Mouse (Mus musculus): ENCODE data around the gene Rasa3. TPM values are rescaled to one million over a fixed set of nuclear protein-coding genes. Genes with fewer than 3 reads are reported as not detected.

Gene Rasa3
- 0.02 TPM in 1 of 2 replicates, not detected in the other for polyA plus RNA-seq (2012)

- TF ChIP-seq GATA1 (IDR thresholded peaks at IDR 0.05; ENCODE audit: low read length): no peak
These were observed at the start of gene Rasa3 for GRCm38 (mm10) chr8:13677413-13677883. Gene Rasa3, minus strand, starts transcription at chr8:13677603.

- TF ChIP-seq GATA1 (IDR thresholded peaks at IDR 0.05; ENCODE audit: low read length): no peak
These were observed 48.3 kb upstream of the Rasa3 start for GRCm38 (mm10) chr8:13725722-13726121.

GRCm38 (mm10) chr8:13718980-13719379 lies 41.6 kb upstream of the Rasa3 start:
- TF ChIP-seq GATA1 (IDR thresholded peaks at IDR 0.05; ENCODE audit: low read length): no peak

- no peak for TF ChIP-seq GATA1 (IDR thresholded peaks at IDR 0.05; ENCODE audit: low read length)
These were observed 31.1 kb upstream of the Rasa3 start for GRCm38 (mm10) chr8:13708514-13708913.

GRCm38 (mm10) chr8:13706918-13707317 lies 29.5 kb upstream of the Rasa3 start:
- no peak for TF ChIP-seq GATA1 (IDR thresholded peaks at IDR 0.05; ENCODE audit: low read length)

GRCm38 (mm10) chr8:13705668-13706067 lies 28.3 kb upstream of the Rasa3 start, which contains the start of gene Cfap97d2:
Gene Cfap97d2, plus strand, starts transcription at chr8:13705889.
- TF ChIP-seq GATA1 (IDR thresholded peaks at IDR 0.05; ENCODE audit: low read length): no peak

GRCm38 (mm10) chr8:13704301-13704700 lies 26.9 kb upstream of the Rasa3 start:
- no peak for TF ChIP-seq GATA1 (IDR thresholded peaks at IDR 0.05; ENCODE audit: low read length)

- TF ChIP-seq GATA1 (IDR thresholded peaks at IDR 0.05; ENCODE audit: low read length): no peak
These were observed 26.4 kb upstream of the Rasa3 start for GRCm38 (mm10) chr8:13703756-13704155.

GRCm38 (mm10) chr8:13702755-13703154 lies 25.4 kb upstream of the Rasa3 start:
- no peak for TF ChIP-seq GATA1 (IDR thresholded peaks at IDR 0.05; ENCODE audit: low read length)

GRCm38 (mm10) chr8:13699323-13699949 lies 22.0 kb upstream of the Rasa3 start:
- TF ChIP-seq GATA1 (IDR thresholded peaks at IDR 0.05; ENCODE audit: low read length): no peak

GRCm38 (mm10) chr8:13698281-13698680 lies 20.9 kb upstream of the Rasa3 start:
- TF ChIP-seq GATA1 (IDR thresholded peaks at IDR 0.05; ENCODE audit: low read length): no peak

GRCm38 (mm10) chr8:13697681-13698080 lies 20.3 kb upstream of the Rasa3 start:
- no peak for TF ChIP-seq GATA1 (IDR thresholded peaks at IDR 0.05; ENCODE audit: low read length)

GRCm38 (mm10) chr8:13697196-13697595 lies 19.8 kb upstream of the Rasa3 start:
- no peak for TF ChIP-seq GATA1 (IDR thresholded peaks at IDR 0.05; ENCODE audit: low read length)

- no peak for TF ChIP-seq GATA1 (IDR thresholded peaks at IDR 0.05; ENCODE audit: low read length)
These were observed 18.8 kb upstream of the Rasa3 start for GRCm38 (mm10) chr8:13696157-13696556.

GRCm38 (mm10) chr8:13695203-13695867 lies 17.9 kb upstream of the Rasa3 start:
- TF ChIP-seq GATA1 (IDR thresholded peaks at IDR 0.05; ENCODE audit: low read length): no peak

- no peak for TF ChIP-seq GATA1 (IDR thresholded peaks at IDR 0.05; ENCODE audit: low read length)
These were observed 17.3 kb upstream of the Rasa3 start for GRCm38 (mm10) chr8:13694735-13695134.

Measured in G1E-ER4 (cell line).